Mouse (Mus musculus): Measurements from ENCODE around the gene Gm19410. TPM values are rescaled to one million over a fixed set of nuclear protein-coding genes. Genes with fewer than 3 reads are reported as not detected.

Gene Gm19410
- polyA plus RNA-seq (2014; fragmentation: Illumina TruSeq; extraction: RNeasy Lipid Tissue Mini Kit (QIAGEN cat#74804); ENCODE audit: low read depth, low replicate concordance) = 0.07 TPM

DNA sequence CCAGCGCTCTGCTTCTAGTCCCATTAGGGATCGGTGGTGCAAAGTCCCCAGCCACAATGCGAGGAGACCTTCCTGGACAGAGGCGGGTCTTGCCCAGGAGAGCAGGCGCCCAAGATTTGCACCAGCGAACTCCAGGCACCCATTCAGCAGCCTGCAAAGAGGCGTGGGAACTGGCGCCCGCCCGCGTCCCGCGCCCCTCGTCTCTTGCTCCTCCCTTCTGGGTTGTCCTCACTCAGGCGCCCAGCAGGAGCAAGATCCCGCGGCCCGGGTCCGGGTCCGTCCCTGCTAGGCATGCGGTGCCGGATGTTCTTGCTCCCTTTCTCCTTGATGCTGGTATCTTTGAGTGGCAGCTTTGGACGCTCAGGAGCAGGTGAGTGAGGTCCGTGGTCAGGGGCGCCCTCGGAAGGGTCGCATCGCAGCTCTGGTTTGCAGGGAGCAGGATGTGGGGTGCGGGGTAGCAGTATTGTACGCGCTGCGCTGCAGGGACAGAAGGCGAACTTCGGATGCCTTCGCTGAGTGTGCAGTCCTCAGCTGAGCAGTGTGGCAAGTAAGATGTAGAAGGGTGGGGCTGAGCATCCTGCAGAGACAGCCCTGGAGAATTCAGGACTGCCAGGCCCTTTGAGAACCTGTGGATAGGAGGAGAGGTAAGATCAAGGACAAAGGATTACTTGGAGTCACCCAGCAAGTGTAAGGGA lies at the start of gene Gm19410:
Gene Gm19410, plus strand, starts transcription at position 292 of the 695 bp plus-strand sequence.

All from adipose tissue, adult 10 weeks (tissue).